Mouse (Mus musculus): ENCODE results near the gene Rnf145. TPM values are rescaled to one million over a fixed set of nuclear protein-coding genes. Genes with fewer than 3 reads are reported as not detected.

Rnf145 gene
- polyA plus RNA-seq, 2 experiments: 45.8 to 49.0 TPM

DNA sequence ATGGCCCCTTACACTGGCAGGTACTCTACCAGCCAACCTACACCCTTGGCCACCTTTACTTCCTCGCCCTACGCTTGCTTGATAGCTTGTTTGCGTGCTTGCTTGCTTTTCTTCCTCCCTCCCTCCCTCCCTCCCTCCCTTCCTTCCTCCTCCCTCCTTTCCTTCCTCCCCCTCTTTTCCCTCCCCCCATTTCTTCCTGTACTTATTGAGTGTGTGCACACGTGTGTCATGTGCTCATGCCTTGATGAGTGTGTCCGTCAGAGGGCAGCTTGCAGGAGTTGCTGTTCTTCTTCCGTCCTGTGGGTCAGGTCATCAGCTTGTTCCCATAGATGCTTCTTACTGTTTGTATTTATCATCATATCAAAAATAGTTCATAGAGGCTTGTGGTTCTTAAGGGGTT lies 25.2 kb downstream of the Rnf145 start:
- Histone ChIP-seq H3K4me1 (replicated peaks; ENCODE audit: control insufficient read depth in 2 of 2, insufficient read depth in 2 of 2, low read length in 1 of 2) (no peaks in the 10 kb centered on the region), H3K27me3 (ENCODE audit: control insufficient read depth, insufficient read depth, low read length) (no peaks in the 10 kb centered on the region), H3K9ac (replicated peaks) (no peak overlapping the region), H3K9me3 (ENCODE audit: control insufficient read depth, low read length) (no peaks in the 10 kb centered on the region), H3K36me3 (replicated peaks; ENCODE audit: control insufficient read depth, insufficient read depth, low read depth) (peaks cover 84% of the 10 kb centered on the region), H3K27ac (no peak overlapping the region), H3K4me3 (ENCODE audit: insufficient read depth in 1 of 2, low read depth in 2 of 2, low read length in 2 of 2) (no peak overlapping the region), H3K4me2 (ENCODE audit: low read depth) (no peak overlapping the region)
- no peak for TF ChIP-seq CTCF (IDR thresholded peaks at IDR 0.05; ENCODE audit: low read depth)
- TF ChIP-seq EP300 (IDR thresholded peaks at IDR 0.05; ENCODE audit: low read depth): no peak
- 79% methylated on average over 6 of the region's 6 CpGs for WGBS (ENCODE audit: insufficient replicate concordance)
- DNase-seq (ENCODE audit: low read depth in 3 of 3, low spot score in 3 of 3): no peak
- ATAC-seq (ENCODE audit: insufficient read depth): no peak

GRCm38 (mm10) chr11:44545181-44545580 lies 26.4 kb downstream of the Rnf145 start:
- Histone ChIP-seq H3K27ac (no peak overlapping the region), H3K36me3 (replicated peaks; ENCODE audit: control insufficient read depth, insufficient read depth, low read depth) (peaks cover 84% of the 10 kb centered on the region), H3K4me3 (ENCODE audit: insufficient read depth in 1 of 2, low read depth in 2 of 2, low read length in 2 of 2) (no peak overlapping the region), H3K27me3 (ENCODE audit: control insufficient read depth, insufficient read depth, low read length) (no peaks in the 10 kb centered on the region), H3K9me3 (ENCODE audit: control insufficient read depth, low read length) (no peaks in the 10 kb centered on the region), H3K4me2 (ENCODE audit: low read depth) (no peak overlapping the region), H3K4me1 (replicated peaks; ENCODE audit: control insufficient read depth in 2 of 2, insufficient read depth in 2 of 2, low read length in 1 of 2) (no peaks in the 10 kb centered on the region), H3K9ac (replicated peaks) (no peak overlapping the region)
- WGBS (ENCODE audit: insufficient replicate concordance): 43% methylated on average over 7 of the region's 7 CpGs
- TF ChIP-seq CTCF (IDR thresholded peaks at IDR 0.05; ENCODE audit: low read depth) (no peak), EP300 (IDR thresholded peaks at IDR 0.05; ENCODE audit: low read depth) (no peak)
- DNase-seq (ENCODE audit: low read depth in 3 of 3, low spot score in 3 of 3): no peak
- no peak for ATAC-seq (ENCODE audit: insufficient read depth)

- Histone ChIP-seq H3K4me1 (replicated peaks; ENCODE audit: control insufficient read depth in 2 of 2, insufficient read depth in 2 of 2, low read length in 1 of 2) (no peaks in the 10 kb centered on the region), H3K4me3 (ENCODE audit: insufficient read depth in 1 of 2, low read depth in 2 of 2, low read length in 2 of 2) (no peak overlapping the region), H3K9ac (replicated peaks) (no peak overlapping the region), H3K27me3 (ENCODE audit: control insufficient read depth, insufficient read depth, low read length) (no peaks in the 10 kb centered on the region), H3K9me3 (ENCODE audit: control insufficient read depth, low read length) (no peaks in the 10 kb centered on the region), H3K36me3 (replicated peaks; ENCODE audit: control insufficient read depth, insufficient read depth, low read depth) (peaks cover 85% of the 10 kb centered on the region), H3K27ac (no peak overlapping the region), H3K4me2 (ENCODE audit: low read depth) (no peak overlapping the region)
- WGBS (ENCODE audit: insufficient replicate concordance): 69% methylated on average over 8 of the region's 8 CpGs
- ATAC-seq (ENCODE audit: insufficient read depth): peak; percentile 29; the same call in 1 of the 2 replicates
- DNase-seq (ENCODE audit: low read depth in 3 of 3, low spot score in 3 of 3): no peak
- TF ChIP-seq CTCF (IDR thresholded peaks at IDR 0.05; ENCODE audit: low read depth) (no peak), EP300 (IDR thresholded peaks at IDR 0.05; ENCODE audit: low read depth) (no peak)
Measured at GRCm38 (mm10) chr11:44546250-44546649, 27.5 kb downstream of the Rnf145 start.

- DNase-seq (ENCODE audit: low read depth in 3 of 3, low spot score in 3 of 3) (no peak), ATAC-seq (ENCODE audit: insufficient read depth) (no peak)
- Histone ChIP-seq H3K4me2 (ENCODE audit: low read depth) (no peak overlapping the region), H3K27ac (no peak overlapping the region), H3K9me3 (ENCODE audit: control insufficient read depth, low read length) (no peaks in the 10 kb centered on the region), H3K27me3 (ENCODE audit: control insufficient read depth, insufficient read depth, low read length) (no peaks in the 10 kb centered on the region), H3K4me1 (replicated peaks; ENCODE audit: control insufficient read depth in 2 of 2, insufficient read depth in 2 of 2, low read length in 1 of 2) (no peaks in the 10 kb centered on the region), H3K4me3 (ENCODE audit: insufficient read depth in 1 of 2, low read depth in 2 of 2, low read length in 2 of 2) (no peak overlapping the region), H3K9ac (replicated peaks) (no peak overlapping the region), H3K36me3 (replicated peaks; ENCODE audit: control insufficient read depth, insufficient read depth, low read depth) (peaks cover 86% of the 10 kb centered on the region)
- WGBS (ENCODE audit: insufficient replicate concordance): 79% methylated on average over 8 of the region's 8 CpGs
- no peak for TF ChIP-seq CTCF (IDR thresholded peaks at IDR 0.05; ENCODE audit: low read depth)
- no peak for TF ChIP-seq EP300 (IDR thresholded peaks at IDR 0.05; ENCODE audit: low read depth)
Measured at GRCm38 (mm10) chr11:44547651-44548196, 29.0 kb downstream of the Rnf145 start.

DNA sequence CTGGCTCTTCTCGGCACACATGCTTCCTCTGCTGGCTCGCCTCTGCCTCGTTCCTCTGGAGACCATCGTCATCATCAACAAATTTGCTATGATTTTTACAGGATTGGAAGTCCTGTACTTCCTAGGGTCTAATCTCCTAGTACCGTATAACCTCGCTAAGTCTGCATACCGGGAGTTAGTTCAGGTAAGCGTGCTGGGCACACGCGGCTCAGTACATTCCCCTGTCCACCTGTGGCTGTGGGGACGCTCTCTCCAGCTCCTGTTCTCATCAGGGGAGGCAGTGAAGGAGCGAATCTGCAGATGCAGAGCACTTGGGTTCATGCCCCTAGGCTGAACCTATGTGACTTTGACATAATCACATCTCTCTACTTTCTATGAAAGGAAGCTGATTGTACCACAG lies 30.1 kb downstream of the Rnf145 start:
- WGBS (ENCODE audit: insufficient replicate concordance): 89% methylated on average over 12 of the region's 12 CpGs
- Histone ChIP-seq H3K4me2 (ENCODE audit: low read depth) (no peak overlapping the region), H3K9ac (replicated peaks) (no peak overlapping the region), H3K9me3 (ENCODE audit: control insufficient read depth, low read length) (no peaks in the 10 kb centered on the region), H3K27me3 (ENCODE audit: control insufficient read depth, insufficient read depth, low read length) (no peaks in the 10 kb centered on the region), H3K4me1 (replicated peaks; ENCODE audit: control insufficient read depth in 2 of 2, insufficient read depth in 2 of 2, low read length in 1 of 2) (no peaks in the 10 kb centered on the region), H3K36me3 (replicated peaks; ENCODE audit: control insufficient read depth, insufficient read depth, low read depth) (peaks cover 89% of the 10 kb centered on the region), H3K27ac (no peak overlapping the region), H3K4me3 (ENCODE audit: insufficient read depth in 1 of 2, low read depth in 2 of 2, low read length in 2 of 2) (no peak overlapping the region)
- ATAC-seq (ENCODE audit: insufficient read depth) (no peak), DNase-seq (ENCODE audit: low read depth in 3 of 3, low spot score in 3 of 3) (no peak)
- no peak for TF ChIP-seq EP300 (IDR thresholded peaks at IDR 0.05; ENCODE audit: low read depth)
- no peak for TF ChIP-seq CTCF (IDR thresholded peaks at IDR 0.05; ENCODE audit: low read depth)

Data from liver, embryonic 14.5 days (tissue).